Mouse (Mus musculus) midbrain, embryonic 14.5 days (tissue): ENCODE results near the gene Arhgef15. TPM values are rescaled to one million over a fixed set of nuclear protein-coding genes. Genes with fewer than 3 reads are reported as not detected.

ENCODE experiments used
- microRNA-seq: library from miRNA; unstranded; fragments of <30 nt; microRNA quantifications from one replicate; pipeline ENCODE4, GENCODE M21; 2016
- polyA plus RNA-seq: library from polyadenylated mRNA; unstranded; fragments of >200 nt; fragmentation: Nextera tagmentation; extraction: Ambion mirVana; gene quantifications from 2 replicates; pipeline ENCODE4 v1.2.1, GENCODE M21; 2014

Arhgef15 gene
- polyA plus RNA-seq, 1 experiment from 2014 or later = 19.5 TPM

Small RNA genes lying within 50 kb of the gene (microRNA-seq; reads per million reads assigned to microRNA genes)
- 9.7 reads per million, percentile 34 among the genes with 10 or more reads in this experiment for gene Mir3062

Other genes starting within 250 kb of the Arhgef15 start
- gene Ndel1, start 85.6 kb downstream of the Arhgef15 start, polyA plus RNA-seq = 67.4 and 86.3 TPM in 2 replicates
- gene Rnf222, start 68.9 kb downstream of the Arhgef15 start, polyA plus RNA-seq = not detected in 2 replicates
- 670 and 732 TPM in 2 replicates for gene Rpl26, start 55.9 kb downstream of the Arhgef15 start, polyA plus RNA-seq
- 0.53 and 1.1 TPM in 2 replicates for gene Odf4, start 30.4 kb downstream of the Arhgef15 start, polyA plus RNA-seq
- gene Slc25a35, start 10.7 kb upstream of the Arhgef15 start, polyA plus RNA-seq = 1.1 and 1.9 TPM in 2 replicates
- gene Rangrf, start 17.7 kb upstream of the Arhgef15 start, polyA plus RNA-seq = 22.1 and 22.4 TPM in 2 replicates
- gene Pfas, start 51.0 kb upstream of the Arhgef15 start, polyA plus RNA-seq = 12.6 and 16.5 TPM in 2 replicates
- 55.8 and 56.1 TPM in 2 replicates for gene Ctc1, start 58.4 kb upstream of the Arhgef15 start, polyA plus RNA-seq
- 14.6 and 29.6 TPM in 2 replicates for gene Aurkb, start 88.2 kb upstream of the Arhgef15 start, polyA plus RNA-seq
- 17.3 and 20.1 TPM in 2 replicates for gene Borcs6, start 102.2 kb upstream of the Arhgef15 start, polyA plus RNA-seq
- 28.0 and 36.5 TPM in 2 replicates for gene Tmem107, start 113.3 kb upstream of the Arhgef15 start, polyA plus RNA-seq
- gene Vamp2, start 131.0 kb upstream of the Arhgef15 start, polyA plus RNA-seq = 258 and 260 TPM in 2 replicates
- 9.3 and 13.1 TPM in 2 replicates for gene Per1, start 137.7 kb upstream of the Arhgef15 start, polyA plus RNA-seq
- gene Hes7, start 162.9 kb upstream of the Arhgef15 start, polyA plus RNA-seq = 0.26 and 0.78 TPM in 2 replicates
- 0.22 and 0.23 TPM in 2 replicates for gene 9130213A22Rik, start 165.1 kb upstream of the Arhgef15 start, polyA plus RNA-seq
- gene Aloxe3, start 168.4 kb upstream of the Arhgef15 start, polyA plus RNA-seq = 2.8 and 3.2 TPM in 2 replicates
- 0.08 and 0.22 TPM in 2 replicates for gene Alox12b, start 199.5 kb upstream of the Arhgef15 start, polyA plus RNA-seq
- gene Alox8, start 240.4 kb upstream of the Arhgef15 start, polyA plus RNA-seq = 0.17 and 0.26 TPM in 2 replicates